In the genomic region with DNA sequence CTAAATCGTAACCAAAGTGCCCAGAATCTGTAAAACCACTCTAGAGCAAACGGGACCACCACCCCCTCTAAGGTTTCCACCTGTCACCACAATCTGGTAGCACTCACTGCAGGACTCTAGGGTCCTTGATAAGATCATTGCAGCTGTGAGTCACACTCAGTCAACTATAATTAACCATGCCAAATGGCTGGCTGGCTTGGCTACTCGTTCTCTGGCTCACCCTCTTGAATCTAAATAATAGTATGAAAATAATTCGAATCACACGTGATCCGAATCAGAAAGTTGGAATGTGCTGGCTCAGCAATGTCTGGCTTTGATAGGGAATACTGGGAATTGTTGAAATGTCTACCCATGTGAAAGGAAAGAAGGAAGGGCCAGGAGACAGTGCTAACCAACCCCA, we compare ENCODE assay signal across 20 mouse cellular contexts. TPM values are rescaled to one million over a fixed set of nuclear protein-coding genes. Genes with fewer than 3 reads are reported as not detected.
A peak's percentile ranks its signal among the peaks of the same experiment; 100 is the strongest.
DNase-seq lines count a peak whose midpoint lies in the region; ATAC-seq lines count a peak whose summit lies in the region.
"Had no signal": no experiment of that assay in that cellular context is flagged by ENCODE, and none has a peak within 500 bp of the region (broad histone marks: within the 10 kb centered on the region; RNA-seq: fewer than 3 reads in every experiment).

No protein-coding gene starts in this region.

- no peaks in the 10 kb centered on the region for H3K36me3 ChIP-seq in embryonic facial prominence, embryonic 14.5 days (ENCODE audit: control insufficient read depth, insufficient read depth, low read length)
- no peaks in the 10 kb centered on the region for H3K36me3 ChIP-seq in heart, embryonic 16.5 days (ENCODE audit: control insufficient read depth, insufficient read depth)
- H3K36me3 ChIP-seq: embryonic facial prominence, embryonic 12.5 days; forebrain, embryonic 12.5 days; hindbrain, embryonic 15.5 days; lung, embryonic 15.5 days had no signal

- no peaks in the 10 kb centered on the region for H3K27me3 ChIP-seq in embryonic facial prominence, embryonic 14.5 days (replicated peaks; ENCODE audit: control insufficient read depth, insufficient read depth, low read length)
- no peaks in the 10 kb centered on the region for H3K27me3 ChIP-seq in heart, embryonic 16.5 days (ENCODE audit: control insufficient read depth, insufficient read depth, low read length)
- H3K27me3 ChIP-seq: embryonic facial prominence, embryonic 12.5 days; forebrain, embryonic 12.5 days; hindbrain, embryonic 15.5 days; lung, embryonic 15.5 days had no signal

- no peak overlapping the region for H3K27ac ChIP-seq in embryonic facial prominence, embryonic 14.5 days (replicated peaks; ENCODE audit: low read depth, low read length)
- H3K27ac ChIP-seq in heart, embryonic 16.5 days (ENCODE audit: low read length), result peak overlapping the region; percentile 60
- H3K27ac ChIP-seq: embryonic facial prominence, embryonic 12.5 days; forebrain, embryonic 12.5 days; heart, adult 2 months; hindbrain, embryonic 15.5 days; lung, embryonic 15.5 days had no signal

- ATAC-seq in embryonic facial prominence, embryonic 14.5 days (ENCODE audit: low read depth), result peak; percentile 71; the same call in 1 of the 2 replicates
- peak; percentile 82 for ATAC-seq in heart, embryonic 16.5 days (replicated peaks; ENCODE audit: extremely low read depth, insufficient read depth, low FRiP score)
- ATAC-seq in activated CD4-positive, CD25-positive, alpha-beta regulatory T cell, adult 4 months, result no peak

- 51% methylated on average over 6 of the region's 6 CpGs for WGBS in embryonic facial prominence, embryonic 14.5 days
- WGBS in heart, embryonic 16.5 days, result 28% methylated on average over 6 of the region's 6 CpGs

- no peaks in the 10 kb centered on the region for H3K4me1 ChIP-seq in embryonic facial prominence, embryonic 14.5 days (ENCODE audit: control insufficient read depth, insufficient read depth, low read length)
- peaks cover 20% of the 10 kb centered on the region for H3K4me1 ChIP-seq in heart, embryonic 16.5 days (ENCODE audit: control insufficient read depth, insufficient read depth, low read length)
- H3K4me1 ChIP-seq: forebrain, embryonic 12.5 days; lung, embryonic 15.5 days had no signal

- H3K9ac ChIP-seq in embryonic facial prominence, embryonic 14.5 days (ENCODE audit: low read depth, low read length), result no peak overlapping the region
- H3K9ac ChIP-seq in heart, embryonic 16.5 days (ENCODE audit: low read length), result no peak overlapping the region
- H3K9ac ChIP-seq: embryonic facial prominence, embryonic 12.5 days; forebrain, embryonic 12.5 days; hindbrain, embryonic 15.5 days; lung, embryonic 15.5 days had no signal

- no peak overlapping the region for H3K4me2 ChIP-seq in embryonic facial prominence, embryonic 14.5 days (ENCODE audit: low read depth, low read length)
- H3K4me2 ChIP-seq in heart, embryonic 16.5 days (ENCODE audit: low read depth, low read length), result no peak overlapping the region
- H3K4me2 ChIP-seq: embryonic facial prominence, embryonic 12.5 days; forebrain, embryonic 12.5 days; hindbrain, embryonic 15.5 days; liver, embryonic 11.5 days; lung, embryonic 15.5 days had no signal

- no peak overlapping the region for H3K4me3 ChIP-seq in embryonic facial prominence, embryonic 14.5 days (ENCODE audit: low read depth, low read length)
- H3K4me3 ChIP-seq in heart, embryonic 16.5 days (ENCODE audit: low read length), result no peak overlapping the region
- H3K4me3 ChIP-seq: embryonic facial prominence, embryonic 12.5 days; forebrain, embryonic 12.5 days; heart, adult 2 months; hindbrain, embryonic 15.5 days; lung, embryonic 15.5 days had no signal

- peak; percentile 90 for DNase-seq in heart, adult 11 months
- DNase-seq in heart, adult 8-10 months (ENCODE audit: low spot score), result no peak
- DNase-seq in MN1 (ENCODE audit: low spot score), result peak; percentile 15
- peak; percentile 76 for DNase-seq in embryonic facial prominence, embryonic 14.5 days (ENCODE audit: low spot score)
- no peak for DNase-seq in ovary, postnatal 10 days (ENCODE audit: low spot score)
- DNase-seq: cerebellum, postnatal 36 days; kidney, adult 18-20 months; kidney, postnatal 14 days; midbrain, embryonic 14.5 days had no signal

- H3K9me3 ChIP-seq in embryonic facial prominence, embryonic 14.5 days (ENCODE audit: control insufficient read depth, low read length), result no peaks in the 10 kb centered on the region
- H3K9me3 ChIP-seq in heart, embryonic 16.5 days (replicated peaks; ENCODE audit: control insufficient read depth, low read length), result no peaks in the 10 kb centered on the region
- H3K9me3 ChIP-seq: embryonic facial prominence, embryonic 12.5 days; forebrain, embryonic 12.5 days; hindbrain, embryonic 15.5 days; lung, embryonic 15.5 days had no signal

RNA-seq across cellular contexts. Expression of gene Gm10309, which starts 48.5 kb away (rescaled TPM):
- total RNA-seq in heart, adult 8-10 months (2022), result not detected
- polyA plus RNA-seq in embryonic facial prominence, embryonic 14.5 days (2014; fragmentation: Nextera tagmentation; extraction: Ambion mirVana), result 0.11 and 0.24 TPM in 2 replicates
- polyA plus RNA-seq in heart, embryonic 16.5 days (2015; fragmentation: Nextera tagmentation; extraction: Ambion mirVana), result 0.16 TPM in 2 replicates
- under 1 TPM; 0.60 to 0.93 TPM for polyA plus RNA-seq in activated CD4-positive, CD25-positive, alpha-beta regulatory T cell, adult 4 months (2017; shearing (Covaris generic))
- total RNA-seq: heart, adult 2 months; layer of hippocampus, postnatal 14 days; left cerebral cortex, postnatal 25 days; MEL had no signal

Comparison
In these comparisons a context has a peak if more than half of its experiments do, and no peak if none do; other contexts are left out.
1. DNase-seq: peak in heart, adult 11 months (single experiment), MN1 (single experiment) and embryonic facial prominence, embryonic 14.5 days (single experiment); none in heart, adult 8-10 months (single experiment) and ovary, postnatal 10 days (single experiment).